Mouse (Mus musculus) neural tube, embryonic 15.5 days (tissue): ENCODE data around the gene 4930522H14Rik. TPM values are rescaled to one million over a fixed set of nuclear protein-coding genes. Genes with fewer than 3 reads are reported as not detected.

Experiments used
- ATAC-seq: fragments of 200-750 bp; cut with Nextera tagmentation; 2 replicates; pipeline ENCODE4 v1.8.0; 2017; ENCODE audit warnings: mild to moderate bottlenecking, moderate TSS enrichment, moderate library complexity; ENCODE audit not compliant: low FRiP score
- H3K27ac ChIP-seq: fragments of 300-500 bp; sonication (generic); replicated peaks from 2 replicates; pipeline ENCODE4 v1.5.1; 2015; ENCODE audit warnings: mild to moderate bottlenecking, inconsistent platforms
- H3K27me3 ChIP-seq: fragments of 300-500 bp; sonication (generic); replicated peaks from 2 replicates; pipeline ENCODE4 v1.6.1; 2015; ENCODE audit warnings: inconsistent platforms
- H3K36me3 ChIP-seq: fragments of 300-500 bp; sonication (generic); 2 replicates; pipeline ENCODE4 v1.6.1; 2015; ENCODE audit warnings: inconsistent platforms
- H3K4me1 ChIP-seq: fragments of 300-500 bp; sonication (generic); 2 replicates; pipeline ENCODE4 v1.6.1; 2015; ENCODE audit warnings: inconsistent platforms
- H3K4me2 ChIP-seq: fragments of 300-500 bp; sonication (generic); 2 replicates; pipeline ENCODE4 v1.6.1; 2015; ENCODE audit warnings: inconsistent platforms, mild to moderate bottlenecking, moderate library complexity
- H3K4me3 ChIP-seq: fragments of 300-500 bp; sonication (generic); replicated peaks from 2 replicates; pipeline ENCODE4 v1.5.1; 2015; ENCODE audit warnings: mild to moderate bottlenecking, inconsistent platforms
- H3K9ac ChIP-seq: fragments of 300-500 bp; sonication (generic); replicated peaks from 2 replicates; pipeline ENCODE4 v1.6.1; 2015; ENCODE audit warnings: mild to moderate bottlenecking, inconsistent platforms
- H3K9me3 ChIP-seq: fragments of 300-500 bp; sonication (generic); replicated peaks from 2 replicates; pipeline ENCODE4 v1.6.1; 2016; ENCODE audit warnings: inconsistent platforms
- WGBS: fragments of 180-500 bp; shearing (Covaris S2); methylation state at CpG from one replicate; pipeline ENCODE4 v1.1.7; 2015; ENCODE audit warnings: mixed read lengths; 5-methylcytosine and 5-hydroxymethylcytosine counted together
- polyA plus RNA-seq: library from polyadenylated mRNA; unstranded; fragments of >200 nt; fragmentation: Nextera tagmentation; extraction: Ambion mirVana; gene quantifications from 2 replicates; pipeline ENCODE4 v1.2.1, GENCODE M21; 2015

Gene 4930522H14Rik
- polyA plus RNA-seq, 1 experiment from 2014 or later, result not detected

GRCm38 (mm10) chr4:109472566-109472965, 58.5 kb downstream of the 4930522H14Rik start:
- no peaks in the 10 kb centered on the region for H3K9me3 ChIP-seq
- no peak overlapping the region for H3K9ac ChIP-seq
- H3K36me3 ChIP-seq, result no peaks in the 10 kb centered on the region
- no peak overlapping the region for H3K4me2 ChIP-seq
- no peak for ATAC-seq
- peaks cover 26% of the 10 kb centered on the region for H3K4me1 ChIP-seq
- H3K27ac ChIP-seq, result no peak overlapping the region
- WGBS, result 93% methylated on average over 3 of the region's 3 CpGs
- H3K4me3 ChIP-seq, result no peak overlapping the region
- H3K27me3 ChIP-seq, result no peaks in the 10 kb centered on the region

- Histone ChIP-seq H3K4me3 (no peak overlapping the region), H3K9ac (no peak overlapping the region), H3K9me3 (no peaks in the 10 kb centered on the region), H3K36me3 (no peaks in the 10 kb centered on the region), H3K27ac (no peak overlapping the region), H3K4me2 (no peak overlapping the region), H3K4me1 (peaks cover 26% of the 10 kb centered on the region), H3K27me3 (no peaks in the 10 kb centered on the region)
- ATAC-seq, result no peak
These were observed 59.5 kb downstream of the 4930522H14Rik start for GRCm38 (mm10) chr4:109471606-109472005.

- Histone ChIP-seq H3K27me3 (no peaks in the 10 kb centered on the region), H3K27ac (no peak overlapping the region), H3K9me3 (no peaks in the 10 kb centered on the region), H3K4me2 (no peak overlapping the region), H3K9ac (no peak overlapping the region), H3K4me1 (peaks cover 8% of the 10 kb centered on the region; the same call in 1 of the 2 replicates), H3K36me3 (no peaks in the 10 kb centered on the region), H3K4me3 (no peak overlapping the region)
- ATAC-seq, result no peak
These were observed 63.4 kb downstream of the 4930522H14Rik start for GRCm38 (mm10) chr4:109467687-109468086.

GRCm38 (mm10) chr4:109463892-109464291, 67.2 kb downstream of the 4930522H14Rik start:
- no peaks in the 10 kb centered on the region; the same call in 1 of the 2 replicates for H3K4me1 ChIP-seq
- H3K4me2 ChIP-seq, result no peak overlapping the region
- no peak overlapping the region for H3K4me3 ChIP-seq
- H3K27me3 ChIP-seq, result no peaks in the 10 kb centered on the region
- H3K9ac ChIP-seq, result no peak overlapping the region
- H3K27ac ChIP-seq, result no peak overlapping the region
- no peak for ATAC-seq
- H3K36me3 ChIP-seq, result no peaks in the 10 kb centered on the region
- H3K9me3 ChIP-seq, result no peaks in the 10 kb centered on the region

- no peaks in the 10 kb centered on the region for H3K9me3 ChIP-seq
- H3K27ac ChIP-seq, result no peak overlapping the region
- no peak overlapping the region for H3K4me3 ChIP-seq
- H3K4me1 ChIP-seq, result no peaks in the 10 kb centered on the region; the same call in 1 of the 2 replicates
- 63% methylated on average over 3 of the region's 3 CpGs for WGBS
- H3K9ac ChIP-seq, result no peak overlapping the region
- H3K27me3 ChIP-seq, result no peaks in the 10 kb centered on the region
- no peaks in the 10 kb centered on the region for H3K36me3 ChIP-seq
- H3K4me2 ChIP-seq, result no peak overlapping the region
- ATAC-seq, result no peak
These were observed 70.5 kb downstream of the 4930522H14Rik start for GRCm38 (mm10) chr4:109460421-109461179.

- H3K4me1 ChIP-seq, result no peaks in the 10 kb centered on the region; the same call in 1 of the 2 replicates
- ATAC-seq, result no peak
- no peak overlapping the region for H3K27ac ChIP-seq
- H3K36me3 ChIP-seq, result peaks cover 10% of the 10 kb centered on the region
- no peaks in the 10 kb centered on the region for H3K9me3 ChIP-seq
- H3K27me3 ChIP-seq, result no peaks in the 10 kb centered on the region
- H3K9ac ChIP-seq, result no peak overlapping the region
- no peak overlapping the region for H3K4me3 ChIP-seq
- no peak overlapping the region for H3K4me2 ChIP-seq
- WGBS, result 88% methylated on average over 6 of the region's 6 CpGs
These were observed 74.3 kb downstream of the 4930522H14Rik start for GRCm38 (mm10) chr4:109456821-109457220.

Other genes with a start within 250 kb of the 4930522H14Rik start
- 4.9 and 6.2 TPM in 2 replicates for gene Ttc39a, start 124.7 kb downstream of the 4930522H14Rik start, polyA plus RNA-seq
- gene Rnf11, start 46.6 kb downstream of the 4930522H14Rik start, polyA plus RNA-seq, result 58.1 and 67.8 TPM in 2 replicates
- 3.3 and 4.9 TPM in 2 replicates for gene Cdkn2c, start 135.9 kb upstream of the 4930522H14Rik start, polyA plus RNA-seq
- gene Faf1, start 145.3 kb upstream of the 4930522H14Rik start, polyA plus RNA-seq, result 28.5 and 30.9 TPM in 2 replicates